Mouse (Mus musculus) limb, embryonic 11.5 days (tissue): ENCODE measurements around the gene Hnrnpm. TPM values are rescaled to one million over a fixed set of nuclear protein-coding genes. Genes with fewer than 3 reads are reported as not detected.
A peak's percentile ranks its signal among the peaks of the same experiment; 100 is the strongest.

Experiments
- ATAC-seq: fragments of 200-750 bp; cut with Nextera tagmentation; 2 replicates; pipeline ENCODE4 v1.8.0; 2017; ENCODE audit warnings: low read depth; ENCODE audit not compliant: insufficient number of reproducible peaks, low FRiP score, low TSS enrichment
- DNase-seq: peaks from one replicate; pipeline ENCODE4 v3.0.0-alpha.2; 2015; ENCODE audit warnings: low spot score
- H3K27ac ChIP-seq: fragments of 300-500 bp; sonication (generic); replicated peaks from 2 replicates; pipeline ENCODE4 v1.5.1; 2014; ENCODE audit warnings: low read depth, mild to moderate bottlenecking, low read length
- H3K27me3 ChIP-seq: fragments of 300-500 bp; sonication (generic); 2 replicates; pipeline ENCODE4 v1.6.1; 2014; ENCODE audit warnings: mild to moderate bottlenecking, low read length, mixed read lengths; ENCODE audit not compliant: control insufficient read depth, insufficient read depth
- H3K36me3 ChIP-seq: fragments of 300-500 bp; sonication (generic); 2 replicates; pipeline ENCODE4 v1.6.1; 2014; ENCODE audit warnings: mild to moderate bottlenecking, low read length, moderate library complexity, mixed read lengths; ENCODE audit not compliant: control insufficient read depth, insufficient read depth
- H3K4me1 ChIP-seq: fragments of 300-500 bp; sonication (generic); 2 replicates; pipeline ENCODE4 v1.6.1; 2014; ENCODE audit warnings: low read length, mixed read lengths; ENCODE audit not compliant: control insufficient read depth, insufficient read depth
- H3K4me2 ChIP-seq: fragments of 300-500 bp; sonication (generic); 2 replicates; pipeline ENCODE4 v1.6.1; 2014; ENCODE audit warnings: low read depth, mild to moderate bottlenecking, moderate library complexity; ENCODE audit not compliant: severe bottlenecking
- H3K4me3 ChIP-seq: fragments of 300-500 bp; sonication (generic); 2 replicates; pipeline ENCODE4 v1.5.1; 2014; ENCODE audit warnings: low read depth, low read length
- H3K9ac ChIP-seq: fragments of 300-500 bp; sonication (generic); 2 replicates; pipeline ENCODE4 v1.6.1; 2014; ENCODE audit warnings: mild to moderate bottlenecking, low read length
- H3K9me3 ChIP-seq: fragments of 300-500 bp; sonication (generic); 2 replicates; pipeline ENCODE4 v1.6.1; 2016; ENCODE audit warnings: low read length; ENCODE audit not compliant: control insufficient read depth
- WGBS: fragments of 180-500 bp; shearing (Covaris S2); extraction: QIAGEN DNeasy Blood & Tissue Kit; methylation state at CpG from one replicate; pipeline ENCODE4 v1.1.7; 2014; 5-methylcytosine and 5-hydroxymethylcytosine counted together
- polyA plus RNA-seq: library from polyadenylated mRNA; unstranded; fragments of >200 nt; fragmentation: Nextera tagmentation; extraction: Ambion mirVana; gene quantifications from 2 replicates; pipeline ENCODE4 v1.2.1, GENCODE M21; 2014

Gene Hnrnpm
- polyA plus RNA-seq, 1 experiment from 2014 or later: 644 TPM

DNA sequence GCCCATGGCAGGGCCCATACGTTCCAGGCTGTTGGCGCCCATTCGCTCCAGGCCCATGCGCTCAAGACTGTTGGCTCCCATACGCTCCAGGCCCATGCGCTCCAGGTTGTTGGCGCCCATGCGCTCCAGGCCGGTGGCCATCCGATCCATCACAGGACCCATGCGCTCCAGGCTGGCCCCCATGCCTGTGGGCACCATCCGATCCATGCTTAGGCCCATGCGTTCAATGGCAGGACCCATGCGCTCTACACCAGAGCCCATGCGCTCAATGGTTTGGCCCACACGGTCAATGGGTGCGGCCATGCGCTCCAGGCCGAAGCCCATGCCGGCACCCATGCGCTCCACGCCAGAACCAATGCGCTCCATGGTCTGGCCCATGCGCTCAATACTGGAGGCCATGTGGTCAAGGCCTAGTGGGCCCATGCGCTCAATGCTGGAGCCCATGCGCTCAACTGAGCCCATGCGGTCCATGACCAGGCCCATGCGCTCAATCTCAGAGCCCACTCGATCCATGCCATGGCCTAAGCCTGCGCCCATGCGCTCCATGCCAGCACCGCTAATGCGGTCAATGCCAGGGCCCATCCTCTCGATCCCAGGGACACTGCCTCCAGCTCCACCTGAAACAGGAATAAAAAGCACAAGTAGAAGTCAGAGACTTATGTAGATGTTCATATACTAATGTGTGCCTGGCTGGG lies 36.7 kb downstream of the Hnrnpm start:
- no peaks in the 10 kb centered on the region for H3K9me3 ChIP-seq
- no peak overlapping the region for H3K27ac ChIP-seq
- ATAC-seq: peak; percentile 54; the same call in 1 of the 2 replicates
- H3K27me3 ChIP-seq: no peaks in the 10 kb centered on the region
- no peak overlapping the region for H3K9ac ChIP-seq
- no peak for DNase-seq
- H3K4me1 ChIP-seq: no peaks in the 10 kb centered on the region
- WGBS: 95% methylated on average over 34 of the region's 34 CpGs
- no peak overlapping the region for H3K4me3 ChIP-seq
- peaks cover 42% of the 10 kb centered on the region for H3K36me3 ChIP-seq
- no peak overlapping the region for H3K4me2 ChIP-seq

DNA sequence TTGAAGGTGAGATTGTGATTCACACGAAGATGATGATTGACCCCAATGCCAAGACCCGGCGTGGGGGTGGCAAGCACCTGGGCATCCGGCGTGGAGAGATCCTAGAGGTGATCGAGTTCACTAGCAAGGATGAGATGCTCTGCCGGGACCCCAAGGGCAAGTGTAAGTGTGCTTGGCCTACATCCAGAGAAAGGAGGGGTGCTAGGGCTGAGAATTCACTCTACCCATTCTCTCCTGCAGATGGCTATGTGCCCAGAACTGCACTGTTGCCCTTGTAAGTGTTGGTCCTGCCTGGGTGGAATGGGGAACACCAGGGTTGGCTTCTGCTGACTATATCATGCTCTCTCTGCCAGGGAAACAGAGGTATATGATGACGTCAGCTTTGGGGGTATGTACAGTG lies 41.6 kb downstream of the Hnrnpm start:
- no peak for DNase-seq
- 94% methylated on average over 8 of the region's 8 CpGs for WGBS

GRCm38 (mm10) chr17:33644068-33644467 lies 42.6 kb downstream of the Hnrnpm start:
- Histone ChIP-seq H3K27ac (no peak overlapping the region), H3K27me3 (no peaks in the 10 kb centered on the region), H3K4me3 (no peak overlapping the region), H3K9ac (no peak overlapping the region), H3K4me1 (no peaks in the 10 kb centered on the region), H3K4me2 (no peak overlapping the region), H3K9me3 (no peaks in the 10 kb centered on the region), H3K36me3 (peaks cover 32% of the 10 kb centered on the region)
- ATAC-seq (no peak), DNase-seq (no peak)
- WGBS: 90% methylated on average over 4 of the region's 4 CpGs

More for the DNA sequence above, 41.6 kb downstream of the Hnrnpm start:
- no peaks in the 10 kb centered on the region for H3K27me3 ChIP-seq
- ATAC-seq: no peak
- H3K9me3 ChIP-seq: no peaks in the 10 kb centered on the region
- H3K4me1 ChIP-seq: no peaks in the 10 kb centered on the region
- H3K4me3 ChIP-seq: no peak overlapping the region
- H3K27ac ChIP-seq: no peak overlapping the region
- H3K4me2 ChIP-seq: no peak overlapping the region
- H3K36me3 ChIP-seq: peaks cover 42% of the 10 kb centered on the region
- H3K9ac ChIP-seq: no peak overlapping the region

- no peak overlapping the region for H3K27ac ChIP-seq
- H3K9ac ChIP-seq: no peak overlapping the region
- no peaks in the 10 kb centered on the region for H3K4me1 ChIP-seq
- ATAC-seq: no peak
- no peaks in the 10 kb centered on the region for H3K9me3 ChIP-seq
- no peak overlapping the region for H3K4me2 ChIP-seq
- no peaks in the 10 kb centered on the region for H3K27me3 ChIP-seq
- no peak for DNase-seq
- peaks cover 10% of the 10 kb centered on the region; the same call in 1 of the 2 replicates for H3K36me3 ChIP-seq
- WGBS: 66% methylated on average over 6 of the region's 6 CpGs
- H3K4me3 ChIP-seq: no peak overlapping the region
These were observed 46.9 kb downstream of the Hnrnpm start for GRCm38 (mm10) chr17:33639743-33640142.

DNA sequence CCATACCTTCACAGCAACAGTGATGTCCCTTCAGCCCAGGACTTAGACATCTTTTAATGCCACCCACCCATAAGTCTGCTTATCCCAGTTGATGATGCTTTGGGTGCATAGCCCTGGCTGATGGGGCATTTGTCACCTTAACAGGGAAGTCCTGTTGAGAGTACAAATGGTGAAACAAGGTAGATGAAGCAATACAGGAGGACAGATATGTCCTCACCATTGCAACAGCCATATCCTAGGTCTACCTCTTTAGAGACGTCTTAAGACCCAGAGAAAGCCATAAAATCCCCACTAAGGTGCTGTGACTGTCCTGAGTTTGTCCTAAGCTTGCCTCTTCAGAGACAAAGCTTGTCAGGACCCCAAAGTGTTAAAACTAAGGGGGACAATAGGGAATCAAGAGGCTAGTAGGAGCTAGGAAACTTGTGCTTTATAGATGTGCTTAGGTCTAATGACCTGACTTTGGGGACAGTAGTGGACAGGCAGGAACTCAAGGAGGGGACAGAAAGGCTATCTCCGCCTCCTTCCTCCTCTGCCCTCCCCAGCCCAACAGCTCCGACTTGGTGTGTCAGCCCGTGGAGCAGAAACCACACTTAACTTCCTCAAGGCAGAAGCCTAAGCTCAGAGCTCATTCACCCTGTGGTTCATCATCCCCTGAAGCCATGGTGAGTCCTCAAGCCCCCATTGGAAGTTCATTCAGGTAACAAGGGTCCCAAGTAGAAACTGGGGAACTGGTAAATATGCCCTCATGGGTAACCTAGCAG lies 49.0 kb downstream of the Hnrnpm start, which contains the start of gene Pram1:
Gene Pram1 (plus strand): TSS at position 541 of the 761 bp plus-strand sequence.
- H3K27me3 ChIP-seq: no peaks in the 10 kb centered on the region
- no peak within 1 kb of the TSS for H3K27ac ChIP-seq
- H3K9me3 ChIP-seq: no peaks in the 10 kb centered on the region
- 85% methylated on average over 4 of the region's 4 CpGs for WGBS
- no peak for DNase-seq
- H3K36me3 ChIP-seq: no peaks in the 10 kb centered on the region
- no peaks in the 10 kb centered on the region for H3K4me1 ChIP-seq
- H3K4me3 ChIP-seq: no peak within 1 kb of the TSS
- no peak within 1 kb of the TSS for H3K9ac ChIP-seq
- H3K4me2 ChIP-seq: no peak within 1 kb of the TSS
- ATAC-seq: no peak

GRCm38 (mm10) chr17:33637038-33637437 lies 49.6 kb downstream of the Hnrnpm start:
- no peaks in the 10 kb centered on the region for H3K27me3 ChIP-seq
- no peaks in the 10 kb centered on the region for H3K4me1 ChIP-seq
- ATAC-seq (no peak), DNase-seq (no peak)
- no peak overlapping the region for H3K27ac ChIP-seq
- H3K9me3 ChIP-seq: no peaks in the 10 kb centered on the region
- H3K9ac ChIP-seq: no peak overlapping the region
- WGBS: 92% methylated on average over 2 of the region's 2 CpGs
- H3K4me2 ChIP-seq: no peak overlapping the region
- H3K4me3 ChIP-seq: no peak overlapping the region
- H3K36me3 ChIP-seq: no peaks in the 10 kb centered on the region; the same call in 1 of the 2 replicates

DNA sequence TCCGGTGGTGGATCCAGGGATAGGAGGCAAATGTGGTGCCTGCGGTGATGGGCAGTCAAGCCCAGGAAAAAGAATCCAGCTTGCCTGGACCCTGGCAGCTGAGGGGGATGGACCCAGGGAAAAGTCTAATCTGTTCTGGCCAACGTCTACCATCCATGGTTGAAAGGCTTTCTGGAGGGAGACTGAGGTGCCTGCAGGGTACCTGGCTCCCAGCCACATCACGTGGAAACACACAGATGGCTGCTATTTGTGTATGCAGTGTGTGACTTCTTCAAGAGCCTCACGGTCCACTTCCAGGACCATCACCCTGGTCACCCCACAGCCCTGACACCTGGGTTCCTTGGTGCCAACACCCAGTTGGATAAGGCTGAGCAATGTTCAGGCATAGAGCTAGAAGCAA lies 54.9 kb downstream of the Hnrnpm start:
- DNase-seq (peak; percentile 19), ATAC-seq (no peak)
- peaks cover 6% of the 10 kb centered on the region; the same call in 1 of the 2 replicates for H3K4me1 ChIP-seq
- no peak overlapping the region for H3K27ac ChIP-seq
- H3K36me3 ChIP-seq: peaks cover 3% of the 10 kb centered on the region; the same call in 1 of the 2 replicates
- H3K4me2 ChIP-seq: no peak overlapping the region
- no peaks in the 10 kb centered on the region for H3K9me3 ChIP-seq
- no peak overlapping the region for H3K9ac ChIP-seq
- WGBS: 89% methylated on average over 5 of the region's 5 CpGs
- no peak overlapping the region for H3K4me3 ChIP-seq
- no peaks in the 10 kb centered on the region for H3K27me3 ChIP-seq

DNA sequence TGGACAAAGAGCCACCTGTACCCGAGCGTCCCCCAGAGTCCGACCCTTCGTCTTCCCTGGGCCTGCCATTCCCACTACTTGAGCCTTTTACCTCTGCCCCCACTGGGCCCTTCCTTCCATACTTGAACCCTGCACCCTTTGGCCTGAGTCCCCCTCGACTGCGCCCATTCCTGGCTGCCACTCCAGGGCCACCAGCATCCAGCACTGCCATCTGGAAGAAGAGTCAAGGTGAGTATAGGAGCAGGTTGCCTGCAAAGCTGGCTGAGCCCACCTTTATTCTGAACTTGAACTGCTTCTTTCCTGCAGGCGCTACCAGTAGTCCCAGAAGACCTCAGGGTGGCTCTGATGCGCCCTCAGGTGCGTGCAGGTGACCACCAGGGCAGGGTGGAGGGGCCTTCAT lies 55.4 kb downstream of the Hnrnpm start:
- Histone ChIP-seq H3K9me3 (no peaks in the 10 kb centered on the region), H3K4me1 (peaks cover 6% of the 10 kb centered on the region; the same call in 1 of the 2 replicates), H3K9ac (no peak overlapping the region), H3K4me3 (no peak overlapping the region), H3K27ac (no peak overlapping the region), H3K36me3 (peaks cover 3% of the 10 kb centered on the region; the same call in 1 of the 2 replicates), H3K4me2 (no peak overlapping the region), H3K27me3 (no peaks in the 10 kb centered on the region)
- DNase-seq (no peak), ATAC-seq (no peak)
- 94% methylated on average over 9 of the region's 9 CpGs for WGBS
